Mouse (Mus musculus) cerebellum, adult 2 months (tissue): ENCODE data around the gene Mgam.

ENCODE experiments used
- CTCF ChIP-seq: fragments of 200-500 bp; IDR thresholded peaks from 2 replicates; pipeline ENCODE4 v1.5.1; 2011; ENCODE audit warnings: low read depth, mild to moderate bottlenecking, control low read depth, low read length, moderate library complexity, borderline replicate concordance; ENCODE audit not compliant: insufficient read depth
- POLR2A ChIP-seq: fragments of 200-500 bp; IDR thresholded peaks from 2 replicates; pipeline ENCODE4 v1.6.1; 2011; ENCODE audit warnings: low read length, control low read depth, borderline replicate concordance; ENCODE audit not compliant: insufficient read depth

- TF ChIP-seq CTCF (no peak), POLR2A (no peak)
Observed at GRCm38 (mm10) chr6:40660930-40661329, 32.3 kb downstream of the Mgam start.
